Mouse (Mus musculus) adrenal gland (tissue): ENCODE results near the gene Gm43302.
"Not testable (repeated sequence)": the region's sequence is repeated elsewhere in the genome, so short reads cannot be mapped to it uniquely, and the experiment has no call there.

Source experiments
- intact Hi-C: fragments of 180-260 bp; cut with DNase I; formaldehyde crosslinking; loops from one replicate; pipeline ENCODE4 v1.15.1; 2025
- long read RNA-seq, 2 experiments: library from polyadenylated mRNA; unstranded; transcript quantifications; one replicate each; pipeline ENCODE4 v2.0.0; 2020; ENCODE audit warnings: borderline replicate concordance in 1 of 2; ENCODE audit not compliant: insufficient replicate concordance in 1 of 2

Gene Gm43302
- long read RNA-seq, experiment 1, partial matches to known transcripts, result 1 of 1 reads
- long read RNA-seq, experiment 1, other reads (novel, unspliced or antisense), result 0 of 1 reads
- long read RNA-seq, experiment 2, result 0 reads

- intact Hi-C loops, result not testable (repeated sequence)
Observed at GRCm38 (mm10) chr5:105293226-105294165, at the start of gene Gm43302, which contains the start of gene Gbp6. Gm43302 (minus strand) TSS chr5:105293695. Gbp6 (minus strand) TSS chr5:105293698.

GRCm38 (mm10) chr5:105341281-105341680 lies 47.8 kb upstream of the Gm43302 start:
- intact Hi-C loops, result no loop called here

- intact Hi-C loops, result loop anchor here (2.0 kb wide), 1 partner anchor 336 kb away; no protein-coding TSS in a partner anchor
Observed at GRCm38 (mm10) chr5:105322543-105322942, 29.0 kb upstream of the Gm43302 start.

- intact Hi-C loops, result no loop called here
Observed at GRCm38 (mm10) chr5:105310941-105311340, 17.4 kb upstream of the Gm43302 start.

GRCm38 (mm10) chr5:105309148-105309547 lies 15.7 kb upstream of the Gm43302 start:
- intact Hi-C loops, result not testable (repeated sequence)

- intact Hi-C loops, result not testable (repeated sequence)
Observed at GRCm38 (mm10) chr5:105306946-105307345, 13.5 kb upstream of the Gm43302 start.

GRCm38 (mm10) chr5:105306159-105306581 lies 12.7 kb upstream of the Gm43302 start:
- intact Hi-C loops, result no loop called here

- intact Hi-C loops, result not testable (repeated sequence)
Observed at GRCm38 (mm10) chr5:105305671-105306070, 12.2 kb upstream of the Gm43302 start.

- intact Hi-C loops, result no loop called here
Observed at GRCm38 (mm10) chr5:105301963-105302362, 8.5 kb upstream of the Gm43302 start.

GRCm38 (mm10) chr5:105301531-105301930 lies 8.0 kb upstream of the Gm43302 start:
- intact Hi-C loops, result no loop called here

GRCm38 (mm10) chr5:105295746-105296145 lies 2.3 kb upstream of the Gm43302 start:
- intact Hi-C loops, result no loop called here

- intact Hi-C loops, result no loop called here
Observed at GRCm38 (mm10) chr5:105292492-105292891, 1.0 kb downstream of the Gm43302 start.

GRCm38 (mm10) chr5:105290921-105291320 lies 2.6 kb downstream of the Gm43302 start:
- intact Hi-C loops, result not testable (repeated sequence)

- intact Hi-C loops, result not testable (repeated sequence)
Observed at GRCm38 (mm10) chr5:105260673-105261072, 32.8 kb downstream of the Gm43302 start.

- intact Hi-C loops, result no loop called here
Observed at GRCm38 (mm10) chr5:105252491-105252890, 41.0 kb downstream of the Gm43302 start.

- intact Hi-C loops, result not testable (repeated sequence)
Observed at GRCm38 (mm10) chr5:105244741-105245140, 48.8 kb downstream of the Gm43302 start.

- intact Hi-C loops, result not testable (repeated sequence)
Observed at GRCm38 (mm10) chr5:105240982-105241381, 52.5 kb downstream of the Gm43302 start.

- intact Hi-C loops, result not testable (repeated sequence)
Observed at GRCm38 (mm10) chr5:105239483-105240047, 53.9 kb downstream of the Gm43302 start, which contains the start of gene Gbp10. Gbp10 (minus strand) TSS chr5:105239533.

GRCm38 (mm10) chr5:105238402-105238801 lies 55.1 kb downstream of the Gm43302 start:
- intact Hi-C loops, result not testable (repeated sequence)

GRCm38 (mm10) chr5:105236040-105236439 lies 57.5 kb downstream of the Gm43302 start:
- intact Hi-C loops, result not testable (repeated sequence)

- intact Hi-C loops, result not testable (repeated sequence)
Observed at GRCm38 (mm10) chr5:105208957-105209356, 84.5 kb downstream of the Gm43302 start.
